Mouse (Mus musculus) adrenal gland, postnatal 10 days (tissue): ENCODE data around the gene Tbcel. TPM values are rescaled to one million over a fixed set of nuclear protein-coding genes. Genes with fewer than 3 reads are reported as not detected.

Experiments used
- DNase-seq: peaks from one replicate; pipeline ENCODE4 v3.0.0; 2021; ENCODE audit warnings: mixed read lengths
- total RNA-seq, 2 experiments: library from RNA; stranded (reverse); gene quantifications; 2 replicates each; pipeline ENCODE4 v1.2.3; 2021

Gene Tbcel
- total RNA-seq, 2 experiments from 2014 or later: 42.3 to 47.1 TPM

DNA sequence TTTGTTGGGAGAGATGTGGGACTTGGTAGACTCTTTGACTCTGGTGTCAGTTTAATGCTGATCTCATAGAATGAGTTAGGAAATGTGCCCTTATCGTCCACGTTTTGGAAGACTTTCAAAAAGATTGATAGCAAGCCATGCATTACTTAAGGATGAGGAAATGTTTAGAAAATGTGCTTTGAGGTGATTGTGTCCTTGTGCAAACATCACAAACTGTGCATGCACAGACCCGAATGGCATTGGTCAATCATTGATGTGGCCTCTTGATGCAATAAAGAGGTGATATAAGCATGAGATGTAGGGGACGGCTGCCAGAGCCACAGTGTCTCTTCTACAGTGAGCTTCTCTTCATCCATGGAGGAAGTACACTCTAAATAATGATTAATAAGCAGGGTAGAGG lies 20.7 kb downstream of the Tbcel start:
- DNase-seq: no peak

DNA sequence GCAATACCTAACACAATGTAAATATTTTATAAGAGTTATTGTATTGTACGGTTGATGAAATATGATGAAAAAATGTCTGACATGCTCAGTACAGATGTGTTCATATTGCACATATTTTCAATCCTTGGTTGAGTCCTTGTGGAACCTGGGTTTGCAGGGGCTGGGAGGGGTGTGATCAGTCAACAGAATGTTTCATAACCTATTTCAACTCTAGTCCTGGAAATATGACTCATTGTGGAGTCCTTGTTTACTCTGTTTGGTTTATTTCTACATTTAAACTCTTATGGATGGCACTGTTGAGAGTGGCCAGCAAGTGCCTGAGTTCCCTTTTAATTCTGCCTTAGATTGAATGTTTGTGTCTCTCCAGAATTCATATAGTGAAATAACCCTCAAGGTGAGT lies 22.9 kb downstream of the Tbcel start:
- no peak for DNase-seq

DNA sequence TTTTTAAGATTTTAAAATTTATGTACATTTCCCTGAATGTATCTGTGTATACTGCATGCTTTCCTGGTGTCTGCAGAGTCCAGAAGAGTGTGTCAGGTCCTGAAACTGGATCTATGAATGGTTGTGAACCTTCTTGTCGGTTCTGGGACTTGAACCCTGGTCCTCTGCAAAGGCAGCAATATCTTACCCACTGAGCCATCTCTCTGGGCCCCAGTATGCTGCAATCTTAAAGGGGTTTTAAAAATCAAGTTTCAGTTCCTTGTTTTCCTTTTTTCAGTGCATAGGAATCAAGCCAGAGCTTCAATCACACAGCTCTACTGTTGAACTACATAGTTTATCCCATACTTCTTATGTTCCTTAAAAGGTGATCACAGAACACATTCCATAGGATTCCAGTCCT lies 24.7 kb downstream of the Tbcel start:
- DNase-seq: no peak

- no peak for DNase-seq
Observed at GRCm38 (mm10) chr9:42476166-42476565, 31.4 kb downstream of the Tbcel start.

DNA sequence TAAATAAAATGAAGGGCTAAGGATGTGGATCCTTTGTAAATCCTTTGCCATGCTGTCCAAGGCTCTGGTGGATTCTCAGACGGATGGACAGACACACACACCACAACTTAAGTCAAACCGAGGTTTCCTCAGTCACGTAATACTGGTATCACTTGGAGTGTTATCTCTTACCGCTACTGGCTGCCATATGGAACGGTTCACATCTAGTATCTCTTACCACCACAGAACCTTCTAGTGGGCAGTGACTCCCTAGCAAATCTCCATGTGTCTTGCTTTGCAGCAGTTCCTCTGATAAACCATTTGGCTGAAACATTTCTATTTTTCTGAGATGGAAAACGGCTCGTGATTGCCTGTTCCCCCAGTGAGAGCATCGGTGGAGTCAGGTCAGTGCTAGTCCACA lies 33.4 kb downstream of the Tbcel start:
- no peak for DNase-seq

GRCm38 (mm10) chr9:42471921-42472747 lies 35.5 kb downstream of the Tbcel start:
- DNase-seq: peak; percentile 93

GRCm38 (mm10) chr9:42471214-42471613 lies 36.4 kb downstream of the Tbcel start:
- DNase-seq: peak; percentile 78

GRCm38 (mm10) chr9:42469323-42469722 lies 38.3 kb downstream of the Tbcel start:
- DNase-seq: no peak

GRCm38 (mm10) chr9:42468360-42468759 lies 39.2 kb downstream of the Tbcel start:
- no peak for DNase-seq

DNA sequence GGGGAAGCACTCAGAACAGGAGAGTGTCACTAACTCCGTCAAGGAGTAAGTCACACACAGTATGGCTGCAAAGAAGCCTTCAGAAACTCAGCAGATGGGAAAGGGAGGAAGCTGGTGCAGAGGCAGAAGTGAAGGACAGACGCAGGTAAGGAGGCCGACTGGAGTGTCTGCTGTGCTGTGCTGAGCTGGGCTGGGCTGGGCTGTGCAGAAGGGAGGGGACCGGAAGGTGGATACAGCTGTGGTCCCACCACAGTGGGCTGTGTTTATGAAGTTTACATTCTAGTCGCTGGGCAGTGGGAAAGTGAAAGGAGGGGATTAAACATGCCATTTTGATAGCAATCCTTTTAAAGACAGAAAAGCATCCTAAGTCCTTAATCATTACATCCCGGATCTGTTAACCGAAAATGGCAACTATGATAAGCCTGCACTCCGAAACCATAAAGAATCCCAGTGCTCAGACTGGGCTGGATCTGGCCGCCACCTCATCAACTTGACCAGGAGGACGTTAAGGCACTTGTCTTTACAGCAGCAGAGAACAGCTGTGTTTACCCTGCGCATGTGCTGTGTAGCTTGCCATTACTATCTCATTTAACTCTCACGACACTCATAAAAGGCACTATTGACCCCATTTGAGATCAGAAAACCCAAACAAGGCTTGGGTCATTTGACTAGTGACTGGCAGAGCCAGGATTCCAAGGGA lies 40.3 kb downstream of the Tbcel start:
- DNase-seq: no peak

- no peak for DNase-seq
Observed at GRCm38 (mm10) chr9:42465661-42466091, 41.9 kb downstream of the Tbcel start.

GRCm38 (mm10) chr9:42464181-42464580 lies 43.4 kb downstream of the Tbcel start:
- DNase-seq: no peak

- DNase-seq: peak; percentile 81
Observed at GRCm38 (mm10) chr9:42463220-42463989, 44.2 kb downstream of the Tbcel start.

- DNase-seq: no peak
Observed at GRCm38 (mm10) chr9:42462585-42463219, 44.9 kb downstream of the Tbcel start.

DNA sequence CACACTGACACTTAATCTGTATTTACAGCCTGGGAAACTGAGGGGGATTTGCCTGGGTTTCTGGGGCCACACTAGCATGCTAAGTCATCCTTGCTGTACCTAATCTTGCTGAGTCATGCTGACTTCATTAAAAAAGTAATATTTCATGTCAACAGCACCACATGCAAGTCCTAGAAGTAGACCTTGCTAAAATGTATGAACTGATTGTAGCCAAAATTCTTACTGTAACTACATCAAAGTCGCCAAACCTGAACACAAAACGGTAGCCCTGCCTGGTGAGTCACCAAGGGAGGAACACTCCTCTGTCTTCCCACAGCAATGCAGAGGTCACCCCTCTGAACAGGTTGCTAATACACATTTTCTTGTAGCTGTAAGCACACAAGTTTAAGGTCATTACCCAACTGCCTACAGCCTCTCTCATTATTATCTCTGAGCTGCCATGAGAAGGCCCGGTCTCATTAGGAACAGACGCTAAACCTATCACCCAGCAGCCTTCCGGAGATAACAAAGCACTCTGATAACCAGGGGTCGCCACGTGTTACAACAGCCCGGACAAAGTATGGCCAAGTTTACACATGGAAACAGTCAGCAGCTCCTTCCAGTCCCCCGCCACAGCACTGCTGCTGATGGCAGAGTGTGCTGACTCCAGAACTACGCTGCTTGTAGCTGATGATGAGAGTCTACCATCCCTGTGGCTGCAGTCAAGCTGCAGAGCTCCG lies 46.1 kb downstream of the Tbcel start:
- DNase-seq: peak; percentile 35

DNA sequence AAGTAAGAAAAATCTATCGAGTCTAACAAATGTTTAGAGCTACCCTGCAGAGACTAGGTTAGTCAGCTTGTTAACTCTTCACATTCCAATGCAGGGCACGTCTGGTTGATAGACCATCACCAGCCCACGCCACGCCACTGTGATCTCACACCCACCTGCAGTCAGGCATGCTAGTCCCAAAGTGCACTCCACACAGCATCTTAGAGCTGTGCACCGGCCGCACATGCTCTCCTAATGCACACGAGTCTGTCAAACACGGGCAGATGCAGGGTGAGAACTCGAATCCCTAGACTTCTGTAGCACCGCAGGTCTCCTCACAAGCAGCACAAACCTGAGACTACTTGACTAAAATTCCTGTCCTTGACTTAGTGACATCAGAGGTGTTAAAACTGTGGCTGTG lies 47.3 kb downstream of the Tbcel start:
- no peak for DNase-seq

DNA sequence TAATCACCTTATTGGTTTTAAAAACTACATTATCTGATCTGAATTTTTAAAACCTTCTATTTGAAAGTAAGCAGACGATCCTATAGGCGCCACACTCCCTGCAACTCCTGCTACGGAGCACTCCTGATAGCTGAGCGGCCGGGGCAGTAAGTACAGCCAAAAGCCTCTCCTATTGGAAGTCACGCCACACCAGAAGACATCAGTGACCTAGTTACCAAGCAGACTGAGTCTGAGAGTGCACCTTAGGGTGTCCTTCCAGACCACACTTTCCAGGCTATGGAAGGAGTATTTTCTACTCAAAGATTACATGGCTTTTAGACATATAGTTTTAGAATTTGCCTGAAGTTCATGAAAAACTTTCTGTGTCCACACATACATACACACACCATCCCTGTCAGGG lies 47.9 kb downstream of the Tbcel start:
- DNase-seq: no peak

DNA sequence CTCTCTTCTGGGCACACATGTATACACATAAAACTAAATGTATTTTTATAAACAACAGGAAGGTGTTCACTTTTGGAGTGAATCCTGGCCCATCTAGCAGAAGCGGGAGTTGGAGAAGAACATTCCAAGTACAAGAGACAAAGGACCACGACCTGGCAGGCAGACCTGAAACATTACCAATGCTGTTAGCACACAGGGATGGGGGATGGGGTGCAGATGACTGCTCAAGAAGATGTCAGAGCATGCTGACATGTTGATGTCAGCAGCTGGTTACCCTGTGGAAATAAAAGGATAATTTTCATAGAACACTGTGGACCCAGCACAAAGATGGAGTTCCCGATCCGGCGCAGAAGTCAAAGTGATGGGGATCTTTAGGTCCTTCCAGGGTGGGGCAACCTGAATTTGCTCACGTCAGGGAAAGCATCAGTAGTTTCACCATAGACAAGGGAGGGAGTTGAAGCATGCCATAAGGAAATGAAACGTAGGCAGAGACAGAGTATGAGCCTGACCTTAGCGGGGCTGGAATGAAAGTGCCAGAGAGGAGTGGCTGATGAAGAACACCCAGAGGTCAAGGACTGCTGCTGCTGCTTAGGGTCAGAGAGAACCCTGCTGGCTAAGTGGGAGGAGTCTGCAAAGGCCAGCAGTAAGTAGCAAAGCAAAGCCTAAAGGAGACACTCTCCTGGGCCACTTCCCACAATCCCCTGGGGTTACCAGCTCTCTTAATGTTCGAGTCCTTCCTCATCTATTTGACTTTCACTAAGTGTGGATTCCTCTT lies 48.7 kb downstream of the Tbcel start:
- DNase-seq: peak; percentile 24

DNA sequence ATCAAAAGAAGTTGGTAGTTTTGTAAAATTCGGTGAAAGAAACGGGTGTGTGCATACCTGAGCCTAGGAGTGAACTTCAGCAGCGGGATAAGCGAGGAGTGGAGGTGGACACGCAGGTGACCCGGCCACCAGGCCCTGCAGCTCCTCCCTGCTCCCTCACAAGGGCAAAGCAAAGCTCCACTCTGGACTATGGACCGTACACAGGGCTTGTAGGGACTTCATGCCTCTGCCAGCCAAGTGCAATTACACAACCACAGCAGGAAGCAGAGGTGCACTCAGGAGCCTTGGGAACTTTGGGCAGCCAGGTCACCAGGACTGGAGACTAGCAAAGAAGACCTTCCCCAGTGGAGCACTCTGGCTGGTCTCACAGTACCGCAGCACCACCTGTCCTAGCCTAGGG lies 50.1 kb downstream of the Tbcel start:
- DNase-seq: peak; percentile 47

GRCm38 (mm10) chr9:42454364-42454763 lies 53.2 kb downstream of the Tbcel start:
- DNase-seq: no peak

DNA sequence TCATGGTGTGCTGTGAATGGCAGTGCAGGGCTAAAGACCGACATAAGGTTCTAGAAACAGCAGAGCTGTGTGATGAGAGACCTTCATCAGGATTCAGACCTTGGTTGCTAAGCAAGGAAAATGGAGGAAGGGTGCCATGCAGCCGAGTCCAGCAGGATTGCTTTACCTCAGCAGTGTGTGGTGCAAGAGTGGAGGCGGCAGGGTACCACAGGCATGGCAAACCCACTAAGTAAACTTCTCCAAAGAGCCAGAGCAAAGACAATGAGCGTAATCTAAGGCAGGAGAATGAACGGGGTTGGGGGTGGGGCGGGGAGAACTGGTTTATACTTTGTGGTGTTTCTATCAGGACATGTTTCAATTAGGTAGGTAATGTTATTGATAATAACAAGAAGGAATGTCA lies 58.6 kb downstream of the Tbcel start:
- DNase-seq: no peak
